Mouse (Mus musculus) testis, adult 2 months (tissue): ENCODE results near the gene Il15. TPM values are rescaled to one million over a fixed set of nuclear protein-coding genes. Genes with fewer than 3 reads are reported as not detected.

Experiments
- H3K27ac ChIP-seq: fragments of 200-500 bp; 2 replicates; pipeline ENCODE4 v1.5.1; 2012; ENCODE audit warnings: low read depth, low read length; ENCODE audit not compliant: control insufficient read depth, insufficient read depth
- H3K27me3 ChIP-seq: fragments of 200-500 bp; 2 replicates; pipeline ENCODE4 v1.6.1; 2012; ENCODE audit warnings: mild to moderate bottlenecking, low read length, moderate library complexity; ENCODE audit not compliant: control insufficient read depth, insufficient read depth
- H3K36me3 ChIP-seq: fragments of 200-500 bp; 2 replicates; pipeline ENCODE4 v1.6.1; 2012; ENCODE audit warnings: mild to moderate bottlenecking, low read length; ENCODE audit not compliant: control insufficient read depth, insufficient read depth
- H3K4me1 ChIP-seq: fragments of 200-500 bp; 2 replicates; pipeline ENCODE4 v1.6.1; 2012; ENCODE audit warnings: low read length; ENCODE audit not compliant: control insufficient read depth, insufficient read depth
- H3K4me3 ChIP-seq: fragments of 200-500 bp; 2 replicates; pipeline ENCODE4 v1.5.1; 2012; ENCODE audit warnings: low read depth, mild to moderate bottlenecking, low read length, moderate library complexity, mixed read lengths; ENCODE audit not compliant: control insufficient read depth
- CTCF ChIP-seq: fragments of 200-500 bp; IDR thresholded peaks from 2 replicates; pipeline ENCODE4 v1.5.1; 2012; ENCODE audit warnings: low read depth, mild to moderate bottlenecking, inconsistent platforms, low read length, moderate library complexity; ENCODE audit not compliant: control insufficient read depth, insufficient read depth, insufficient replicate concordance
- POLR2A ChIP-seq: fragments of 200-500 bp; IDR thresholded peaks from 2 replicates; pipeline ENCODE4 v1.6.1; 2012; ENCODE audit warnings: low read depth, mild to moderate bottlenecking, inconsistent platforms, low read length, moderate library complexity; ENCODE audit not compliant: control insufficient read depth
- polyA plus RNA-seq: library from polyadenylated mRNA; depleted of rRNA; stranded (reverse); fragments of >200 nt; gene quantifications from 2 replicates; pipeline ENCODE4 v1.2.3, GENCODE M21; 2012

Gene Il15
- polyA plus RNA-seq, 1 experiment = 0.42 TPM

- Histone ChIP-seq H3K27me3 (no peaks in the 10 kb centered on the region), H3K4me3 (no peak overlapping the region), H3K36me3 (no peaks in the 10 kb centered on the region), H3K27ac (no peak overlapping the region), H3K4me1 (no peaks in the 10 kb centered on the region)
- TF ChIP-seq CTCF (no peak), POLR2A (no peak)
Observed at GRCm38 (mm10) chr8:82384458-82385234, 18.4 kb downstream of the Il15 start.

- Histone ChIP-seq H3K36me3 (no peaks in the 10 kb centered on the region), H3K27me3 (no peaks in the 10 kb centered on the region), H3K27ac (no peak overlapping the region), H3K4me3 (no peak overlapping the region), H3K4me1 (no peaks in the 10 kb centered on the region)
- TF ChIP-seq CTCF (no peak), POLR2A (no peak)
Observed at GRCm38 (mm10) chr8:82383346-82383745, 19.7 kb downstream of the Il15 start.

GRCm38 (mm10) chr8:82382316-82382715 lies 20.7 kb downstream of the Il15 start:
- TF ChIP-seq CTCF (no peak), POLR2A (no peak)

GRCm38 (mm10) chr8:82374470-82374869 lies 28.6 kb downstream of the Il15 start:
- H3K27me3 ChIP-seq = no peaks in the 10 kb centered on the region
- H3K4me1 ChIP-seq = no peaks in the 10 kb centered on the region
- no peaks in the 10 kb centered on the region for H3K36me3 ChIP-seq
- H3K4me3 ChIP-seq = no peak overlapping the region
- TF ChIP-seq CTCF = no peak
- TF ChIP-seq POLR2A = no peak
- H3K27ac ChIP-seq = no peak overlapping the region

More at GRCm38 (mm10) chr8:82382316-82382715, 20.7 kb downstream of the Il15 start:
- Histone ChIP-seq H3K4me3 (no peak overlapping the region), H3K36me3 (no peaks in the 10 kb centered on the region), H3K4me1 (no peaks in the 10 kb centered on the region), H3K27me3 (no peaks in the 10 kb centered on the region), H3K27ac (no peak overlapping the region)

- Histone ChIP-seq H3K36me3 (no peaks in the 10 kb centered on the region), H3K4me1 (no peaks in the 10 kb centered on the region), H3K27me3 (no peaks in the 10 kb centered on the region), H3K27ac (no peak overlapping the region), H3K4me3 (no peak overlapping the region)
- TF ChIP-seq POLR2A = no peak
- TF ChIP-seq CTCF = no peak
Observed at GRCm38 (mm10) chr8:82372846-82373245, 30.2 kb downstream of the Il15 start.

GRCm38 (mm10) chr8:82370657-82371056 lies 32.4 kb downstream of the Il15 start:
- no peaks in the 10 kb centered on the region for H3K36me3 ChIP-seq
- no peaks in the 10 kb centered on the region for H3K27me3 ChIP-seq
- H3K4me3 ChIP-seq = no peak overlapping the region
- H3K27ac ChIP-seq = no peak overlapping the region
- no peak for TF ChIP-seq CTCF
- no peak for TF ChIP-seq POLR2A
- H3K4me1 ChIP-seq = no peaks in the 10 kb centered on the region

GRCm38 (mm10) chr8:82361061-82361460 lies 42.0 kb downstream of the Il15 start:
- Histone ChIP-seq H3K36me3 (no peaks in the 10 kb centered on the region), H3K4me1 (no peaks in the 10 kb centered on the region), H3K27ac (no peak overlapping the region), H3K4me3 (no peak overlapping the region), H3K27me3 (no peaks in the 10 kb centered on the region)
- TF ChIP-seq POLR2A (no peak), CTCF (no peak)

- no peaks in the 10 kb centered on the region for H3K27me3 ChIP-seq
- no peak overlapping the region for H3K27ac ChIP-seq
- no peaks in the 10 kb centered on the region for H3K36me3 ChIP-seq
- no peak overlapping the region for H3K4me3 ChIP-seq
- TF ChIP-seq CTCF (no peak), POLR2A (no peak)
- H3K4me1 ChIP-seq = no peaks in the 10 kb centered on the region
Observed at GRCm38 (mm10) chr8:82356091-82356490, 46.9 kb downstream of the Il15 start.
